Mouse (Mus musculus) lung, embryonic 15.5 days (tissue): ENCODE results near the gene C130074G19Rik. TPM values are rescaled to one million over a fixed set of nuclear protein-coding genes. Genes with fewer than 3 reads are reported as not detected.
A peak's percentile ranks its signal among the peaks of the same experiment; 100 is the strongest.

Source experiments
- ATAC-seq: fragments of 200-750 bp; cut with Nextera tagmentation; 2 replicates; pipeline ENCODE4 v1.8.0; 2017; ENCODE audit warnings: moderate number of reproducible peaks, borderline replicate concordance; ENCODE audit not compliant: low FRiP score, low TSS enrichment; ENCODE audit errors: extremely low read depth
- H3K27ac ChIP-seq: fragments of 300-500 bp; sonication (generic); 2 replicates; pipeline ENCODE4 v1.5.1; 2015; ENCODE audit warnings: moderate library complexity, mild to moderate bottlenecking, inconsistent platforms
- H3K27me3 ChIP-seq: fragments of 300-500 bp; sonication (generic); 2 replicates; pipeline ENCODE4 v1.6.1; 2015; ENCODE audit warnings: inconsistent platforms
- H3K36me3 ChIP-seq: fragments of 300-500 bp; sonication (generic); 2 replicates; pipeline ENCODE4 v1.6.1; 2015; ENCODE audit warnings: inconsistent platforms
- H3K4me1 ChIP-seq: fragments of 300-500 bp; sonication (generic); 2 replicates; pipeline ENCODE4 v1.6.1; 2015; ENCODE audit warnings: inconsistent platforms
- H3K4me2 ChIP-seq: fragments of 300-500 bp; sonication (generic); 2 replicates; pipeline ENCODE4 v1.6.1; 2015; ENCODE audit warnings: inconsistent platforms, mild to moderate bottlenecking, moderate library complexity
- H3K4me3 ChIP-seq: fragments of 300-500 bp; sonication (generic); 2 replicates; pipeline ENCODE4 v1.5.1; 2015; ENCODE audit warnings: mild to moderate bottlenecking, inconsistent platforms
- H3K9ac ChIP-seq: fragments of 300-500 bp; sonication (generic); 2 replicates; pipeline ENCODE4 v1.6.1; 2015; ENCODE audit warnings: inconsistent platforms
- H3K9me3 ChIP-seq: fragments of 300-500 bp; sonication (generic); 2 replicates; pipeline ENCODE4 v1.6.1; 2016; ENCODE audit warnings: inconsistent platforms
- WGBS: fragments of 180-500 bp; shearing (Covaris S2); methylation state at CpG from one replicate; pipeline ENCODE4 v1.1.7; 2015; 5-methylcytosine and 5-hydroxymethylcytosine counted together
- polyA plus RNA-seq: library from polyadenylated mRNA; unstranded; fragments of >200 nt; fragmentation: Nextera tagmentation; extraction: Ambion mirVana; gene quantifications from 2 replicates; pipeline ENCODE4 v1.2.1, GENCODE M21; 2015

C130074G19Rik gene
- polyA plus RNA-seq, 1 experiment from 2014 or later = 2.7 TPM

DNA sequence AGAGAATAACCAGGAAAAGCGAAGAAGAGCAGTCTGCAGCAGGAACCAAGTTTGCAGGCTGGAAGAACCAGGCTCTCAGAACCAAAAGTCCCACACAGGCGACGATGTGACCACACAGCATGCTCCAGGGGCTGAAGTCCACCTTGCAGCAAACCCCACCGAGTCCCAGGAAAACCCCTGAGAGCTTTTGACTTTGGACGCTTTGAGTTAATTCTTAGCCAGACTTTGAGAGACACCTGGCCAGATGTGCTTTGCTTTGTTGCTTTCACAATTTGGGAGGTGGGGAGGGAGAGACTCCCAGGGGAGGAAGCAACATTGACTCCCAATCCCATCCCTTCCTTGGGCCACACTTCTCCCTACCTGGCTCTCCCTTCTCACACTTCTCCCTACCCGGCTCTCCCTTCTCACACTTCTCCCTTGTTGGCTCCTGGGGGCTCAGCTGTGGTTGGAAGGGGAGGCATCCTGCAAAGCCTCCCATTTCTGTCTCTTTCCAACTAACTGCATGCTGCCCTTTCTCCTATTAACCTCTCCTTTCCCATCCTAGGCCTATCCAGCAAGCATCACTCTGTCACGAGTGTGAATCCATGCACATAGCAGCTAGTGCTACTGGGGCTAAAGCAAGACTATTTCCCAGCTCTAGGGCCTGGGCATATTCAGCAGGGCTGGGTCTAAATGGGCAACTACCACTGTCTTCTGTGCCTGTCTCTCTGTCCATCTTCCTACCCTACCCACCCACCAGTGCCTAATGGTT lies 10.8 kb downstream of the C130074G19Rik start:
- no peak overlapping the region for H3K9ac ChIP-seq
- no peak for ATAC-seq
- H3K27me3 ChIP-seq = no peaks in the 10 kb centered on the region

DNA sequence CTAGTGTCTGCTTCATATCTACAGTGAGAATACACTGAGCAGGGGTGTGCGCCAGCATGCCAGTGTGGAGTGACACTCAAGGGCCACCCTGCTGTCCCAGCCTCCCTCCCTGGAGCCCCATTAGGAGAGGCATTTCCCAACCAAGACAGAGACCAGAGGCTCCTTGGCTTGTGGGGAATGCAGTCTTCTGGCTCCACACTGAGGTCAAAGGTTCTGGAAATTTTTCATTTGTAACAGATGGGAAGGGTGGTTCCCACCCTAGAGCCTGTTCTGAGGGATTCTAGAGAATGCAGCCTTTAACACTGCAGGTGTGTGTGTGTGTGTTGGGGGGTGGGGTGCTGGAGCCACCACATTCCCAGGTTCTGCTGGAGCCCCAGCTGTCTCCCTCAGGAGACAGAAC lies 11.5 kb downstream of the C130074G19Rik start:
- no peak; the same call in 1 of the 2 replicates for ATAC-seq
- no peak overlapping the region for H3K27ac ChIP-seq
- WGBS = 59% methylated on average over 1 of the region's 1 CpGs
- H3K4me1 ChIP-seq = peaks cover 15% of the 10 kb centered on the region
- no peak overlapping the region for H3K4me3 ChIP-seq
- H3K4me2 ChIP-seq = no peak overlapping the region
- no peaks in the 10 kb centered on the region for H3K36me3 ChIP-seq
- H3K9me3 ChIP-seq = no peaks in the 10 kb centered on the region
- no peak overlapping the region for H3K9ac ChIP-seq
- H3K27me3 ChIP-seq = no peaks in the 10 kb centered on the region

More for the DNA sequence above, 10.8 kb downstream of the C130074G19Rik start:
- 73% methylated on average over 7 of the region's 7 CpGs for WGBS
- Histone ChIP-seq H3K4me1 (peaks cover 15% of the 10 kb centered on the region), H3K4me2 (no peak overlapping the region), H3K27ac (no peak overlapping the region), H3K9me3 (no peaks in the 10 kb centered on the region), H3K36me3 (no peaks in the 10 kb centered on the region), H3K4me3 (no peak overlapping the region)

DNA sequence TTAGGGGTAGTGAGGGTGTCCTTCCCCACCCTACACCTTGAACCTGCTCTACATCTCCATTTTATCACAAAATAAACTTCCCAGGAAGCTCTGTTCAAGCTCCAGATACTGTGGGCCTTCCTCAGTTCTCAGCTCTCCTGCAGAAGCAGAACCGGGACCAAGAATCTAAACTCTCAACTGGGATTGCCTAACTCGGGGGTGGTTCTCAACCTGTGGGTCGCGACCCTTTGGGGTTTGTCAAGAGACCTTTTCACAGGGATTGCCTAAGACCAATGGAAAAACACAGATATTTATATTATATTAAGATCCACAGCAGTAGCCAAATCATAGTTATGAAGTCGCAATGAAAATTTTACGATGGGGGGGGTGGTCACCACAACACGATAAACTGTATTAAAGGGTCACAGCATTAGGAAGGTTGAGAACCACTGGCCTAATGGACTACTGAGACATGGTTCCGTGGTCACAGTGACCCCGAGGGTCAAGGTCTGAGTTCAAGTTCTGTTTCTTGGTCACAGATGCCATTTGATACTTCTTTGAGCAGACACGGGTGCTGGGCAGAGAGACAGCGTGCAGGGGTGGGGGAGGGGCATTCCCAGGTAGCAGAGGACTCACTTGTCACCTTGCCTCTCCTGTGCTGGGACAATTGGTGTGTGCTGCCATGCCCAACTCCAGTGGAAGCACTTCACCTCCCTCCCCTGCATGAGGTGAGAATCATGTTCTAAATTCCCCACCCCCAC lies 12.2 kb downstream of the C130074G19Rik start:
- WGBS = 74% methylated on average over 11 of the region's 11 CpGs
- no peak for ATAC-seq
- 0 out of 2 replicates have a peak overlapping the region, but pooled peaks have one; percentile 15 for H3K27ac ChIP-seq
- H3K36me3 ChIP-seq = no peaks in the 10 kb centered on the region
- H3K9me3 ChIP-seq = no peaks in the 10 kb centered on the region
- no peaks in the 10 kb centered on the region for H3K27me3 ChIP-seq
- peaks cover 15% of the 10 kb centered on the region for H3K4me1 ChIP-seq
- no peak overlapping the region for H3K4me3 ChIP-seq
- no peak overlapping the region for H3K4me2 ChIP-seq
- no peak overlapping the region for H3K9ac ChIP-seq

DNA sequence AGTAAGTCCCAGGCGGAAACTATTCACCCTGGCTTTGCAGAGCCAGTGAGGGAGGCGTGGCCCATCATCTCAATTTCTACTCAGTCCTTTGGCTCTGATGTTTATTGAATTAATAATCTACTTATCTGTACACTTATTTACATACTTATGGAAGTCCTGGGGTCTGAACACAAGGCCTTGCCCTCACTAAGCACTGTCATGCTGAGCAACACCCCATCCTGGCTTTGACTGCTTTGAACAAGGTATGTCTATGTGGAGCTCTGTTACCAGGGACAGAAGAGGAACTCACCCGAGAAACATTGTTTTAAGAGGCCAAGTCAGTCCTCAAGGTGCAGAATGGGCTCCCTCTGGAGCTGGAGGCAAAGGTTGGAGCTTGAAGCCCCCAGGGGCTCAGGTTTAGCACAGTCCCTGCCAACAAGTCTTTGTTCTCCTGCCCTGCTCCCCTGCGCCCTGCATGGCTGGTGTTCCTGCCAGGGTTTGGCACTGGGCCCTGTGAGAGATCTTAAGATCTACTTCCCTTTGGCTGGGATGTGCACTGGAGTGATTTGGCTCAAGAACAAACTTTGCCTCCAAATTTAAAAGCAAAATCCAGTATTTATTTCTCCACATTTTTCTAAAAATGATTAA lies 13.0 kb downstream of the C130074G19Rik start:
- Histone ChIP-seq H3K27me3 (no peaks in the 10 kb centered on the region), H3K9ac (no peak overlapping the region), H3K4me1 (peaks cover 15% of the 10 kb centered on the region), H3K9me3 (no peaks in the 10 kb centered on the region), H3K4me2 (no peak overlapping the region), H3K4me3 (no peak overlapping the region), H3K36me3 (no peaks in the 10 kb centered on the region), H3K27ac (0 out of 2 replicates have a peak overlapping the region, but pooled peaks have one; percentile 15)
- ATAC-seq = peak; percentile 36; the same call in 1 of the 2 replicates
- 63% methylated on average over 4 of the region's 4 CpGs for WGBS

DNA sequence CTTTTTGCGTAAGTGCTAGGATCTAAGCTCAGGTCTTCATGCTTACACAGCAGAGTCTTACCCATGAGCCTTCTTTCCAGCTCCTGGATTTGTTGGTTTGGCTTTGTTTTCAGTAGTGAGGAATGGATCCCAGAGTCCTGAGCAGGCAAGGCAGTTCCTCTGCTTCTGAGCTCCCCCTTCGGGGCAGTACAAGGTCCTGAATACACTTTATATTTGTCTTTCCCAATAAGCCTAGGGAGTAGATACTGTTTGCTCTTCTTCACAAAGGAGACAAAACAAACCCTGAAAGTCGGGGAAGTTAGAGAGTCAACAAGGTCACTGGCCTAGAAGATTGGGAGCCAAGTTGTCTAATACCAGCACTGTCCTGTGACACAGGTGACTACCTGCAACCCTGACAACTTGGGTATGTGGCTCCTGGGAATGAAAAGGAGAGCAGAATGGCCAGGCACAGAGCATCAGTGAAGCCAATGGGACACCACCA lies 15.3 kb downstream of the C130074G19Rik start:
- Histone ChIP-seq H3K4me3 (no peak overlapping the region), H3K27me3 (no peaks in the 10 kb centered on the region), H3K4me1 (peaks cover 17% of the 10 kb centered on the region), H3K9me3 (no peaks in the 10 kb centered on the region), H3K27ac (no peak overlapping the region), H3K9ac (no peak overlapping the region), H3K36me3 (no peaks in the 10 kb centered on the region), H3K4me2 (no peak overlapping the region)
- WGBS = 78% methylated on average over 3 of the region's 3 CpGs
- ATAC-seq = no peak

DNA sequence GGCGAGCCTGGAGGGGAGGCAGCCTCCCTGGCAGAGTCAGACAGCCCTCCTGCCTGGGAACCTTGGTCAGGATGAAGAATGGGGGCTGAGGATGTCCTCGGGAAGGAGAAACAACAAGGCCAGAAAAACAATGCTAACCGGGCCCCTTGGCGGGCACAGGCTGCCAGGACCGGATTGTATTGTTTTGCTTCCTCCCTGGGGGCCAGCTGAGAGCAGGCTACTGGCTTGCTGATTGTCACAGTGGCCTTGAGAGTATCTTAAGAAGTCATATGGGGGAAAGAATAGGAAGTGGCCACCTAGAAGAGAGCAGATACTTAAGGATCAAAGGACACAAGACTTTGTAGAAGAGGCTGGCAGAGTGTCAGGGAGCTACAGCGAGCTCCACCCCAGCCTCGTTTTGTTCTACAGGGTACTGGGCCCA lies 18.6 kb downstream of the C130074G19Rik start:
- peak; percentile 65 for ATAC-seq
- Histone ChIP-seq H3K9ac (no peak overlapping the region), H3K27me3 (no peaks in the 10 kb centered on the region), H3K9me3 (no peaks in the 10 kb centered on the region), H3K27ac (peak overlapping the region; percentile 81), H3K4me1 (peaks cover 12% of the 10 kb centered on the region; the same call in 1 of the 2 replicates), H3K4me2 (no peak overlapping the region), H3K4me3 (no peak overlapping the region), H3K36me3 (no peaks in the 10 kb centered on the region)
- WGBS = 33% methylated on average over 7 of the region's 7 CpGs

DNA sequence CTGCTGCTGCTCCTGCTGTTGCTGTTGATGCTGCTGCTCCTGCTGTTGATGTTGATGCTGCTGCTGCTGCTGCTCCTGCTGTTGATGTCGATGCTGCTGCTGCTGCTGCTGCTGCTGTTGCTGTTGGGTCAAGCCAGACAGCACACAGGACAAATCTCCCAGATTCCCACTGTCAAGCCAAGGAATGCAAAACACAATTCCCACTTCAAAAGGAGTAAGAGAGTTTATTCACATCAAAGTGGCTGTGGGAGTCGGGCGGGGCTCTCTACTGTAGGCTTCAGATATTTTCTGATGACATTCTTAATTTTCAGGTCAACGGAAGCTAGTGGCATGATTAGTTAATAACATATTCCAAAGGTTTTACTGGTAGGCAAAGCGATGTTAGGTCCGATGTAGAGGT lies 20.4 kb downstream of the C130074G19Rik start:
- Histone ChIP-seq H3K27me3 (no peaks in the 10 kb centered on the region), H3K4me1 (peaks cover 12% of the 10 kb centered on the region; the same call in 1 of the 2 replicates), H3K27ac (no peak overlapping the region), H3K4me3 (no peak overlapping the region), H3K36me3 (no peaks in the 10 kb centered on the region), H3K9me3 (no peaks in the 10 kb centered on the region), H3K9ac (no peak overlapping the region), H3K4me2 (no peak overlapping the region)
- WGBS = 72% methylated on average over 6 of the region's 6 CpGs
- ATAC-seq = no peak

DNA sequence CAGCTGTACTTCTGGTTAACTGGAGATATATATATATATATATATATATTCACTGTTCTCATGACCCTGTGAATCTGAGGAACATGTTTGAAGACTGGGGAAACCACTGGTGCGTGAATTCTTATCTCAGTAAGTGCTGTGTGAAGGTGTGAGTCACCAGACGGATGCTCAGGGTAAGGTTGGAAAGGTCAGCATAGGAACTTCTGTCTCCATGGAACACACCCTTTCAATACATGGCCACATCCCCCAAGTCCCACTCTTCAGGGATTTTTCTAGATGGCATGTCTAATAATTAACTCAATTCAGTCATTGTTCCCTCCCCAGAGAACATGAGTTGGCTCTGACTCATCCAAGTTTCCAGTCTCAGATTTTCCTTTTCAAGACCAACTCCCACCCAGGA lies 21.5 kb downstream of the C130074G19Rik start:
- H3K36me3 ChIP-seq = no peaks in the 10 kb centered on the region
- peaks cover 12% of the 10 kb centered on the region; the same call in 1 of the 2 replicates for H3K4me1 ChIP-seq
- WGBS = 41% methylated on average over 2 of the region's 2 CpGs
- no peak overlapping the region for H3K4me3 ChIP-seq
- no peaks in the 10 kb centered on the region for H3K9me3 ChIP-seq
- H3K4me2 ChIP-seq = no peak overlapping the region
- no peak overlapping the region for H3K9ac ChIP-seq
- H3K27me3 ChIP-seq = no peaks in the 10 kb centered on the region
- H3K27ac ChIP-seq = no peak overlapping the region
- no peak for ATAC-seq

DNA sequence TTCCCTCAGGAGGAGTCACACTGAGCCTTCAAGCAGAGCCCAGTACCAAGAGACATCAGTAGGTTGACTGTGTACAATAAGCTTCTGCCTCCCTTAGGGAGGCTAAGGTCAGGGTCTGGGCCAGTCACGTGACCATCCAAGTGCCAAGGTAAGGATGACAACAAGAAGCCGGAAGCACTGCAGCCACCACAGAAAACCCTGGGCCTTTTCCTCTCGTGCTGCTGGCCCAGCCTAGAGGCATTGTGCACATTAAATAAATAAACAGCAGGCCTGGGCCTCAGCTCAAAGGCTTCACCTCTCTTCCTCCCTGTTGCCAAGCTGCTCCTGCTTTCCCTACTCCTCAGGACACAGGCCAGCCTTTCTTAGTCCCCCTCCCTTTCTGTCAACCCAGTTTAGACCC lies 22.7 kb downstream of the C130074G19Rik start:
- peak; percentile 63 for ATAC-seq
- H3K27ac ChIP-seq = peak overlapping the region; percentile 67

DNA sequence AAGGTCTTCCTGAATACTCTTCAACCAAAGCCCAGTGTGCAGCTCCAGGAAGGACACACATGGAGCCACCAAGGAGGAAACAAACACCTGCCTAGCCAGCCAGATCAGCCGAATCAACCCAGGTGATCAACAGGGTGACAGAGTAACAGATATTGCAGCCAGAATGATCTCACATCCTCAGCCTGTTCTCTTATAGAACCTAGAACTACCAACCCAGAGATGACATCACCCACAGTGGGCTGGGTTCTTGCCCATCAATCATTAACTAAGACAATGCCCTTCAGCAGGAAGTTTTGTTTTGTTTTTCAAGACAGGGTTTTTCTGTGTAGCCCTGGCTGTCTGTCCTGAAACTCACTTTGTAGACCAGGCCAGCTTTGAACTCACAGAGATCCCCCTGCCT lies 24.8 kb downstream of the C130074G19Rik start:
- no peak overlapping the region for H3K4me3 ChIP-seq
- H3K4me1 ChIP-seq = peaks cover 18% of the 10 kb centered on the region
- H3K36me3 ChIP-seq = no peaks in the 10 kb centered on the region
- no peak overlapping the region for H3K4me2 ChIP-seq
- H3K27me3 ChIP-seq = no peaks in the 10 kb centered on the region
- H3K9me3 ChIP-seq = no peaks in the 10 kb centered on the region
- no peak overlapping the region for H3K9ac ChIP-seq
- 79% methylated on average over 1 of the region's 1 CpGs for WGBS
- no peak overlapping the region for H3K27ac ChIP-seq
- ATAC-seq = no peak

More for the DNA sequence above, 22.7 kb downstream of the C130074G19Rik start:
- Histone ChIP-seq H3K9me3 (no peaks in the 10 kb centered on the region), H3K9ac (no peak overlapping the region), H3K4me1 (peaks cover 12% of the 10 kb centered on the region; the same call in 1 of the 2 replicates), H3K27me3 (no peaks in the 10 kb centered on the region), H3K4me3 (no peak overlapping the region), H3K36me3 (no peaks in the 10 kb centered on the region), H3K4me2 (no peak overlapping the region)
- whole genome bisulfite sequencing = 28% methylated on average over 3 of the region's 3 CpGs

DNA sequence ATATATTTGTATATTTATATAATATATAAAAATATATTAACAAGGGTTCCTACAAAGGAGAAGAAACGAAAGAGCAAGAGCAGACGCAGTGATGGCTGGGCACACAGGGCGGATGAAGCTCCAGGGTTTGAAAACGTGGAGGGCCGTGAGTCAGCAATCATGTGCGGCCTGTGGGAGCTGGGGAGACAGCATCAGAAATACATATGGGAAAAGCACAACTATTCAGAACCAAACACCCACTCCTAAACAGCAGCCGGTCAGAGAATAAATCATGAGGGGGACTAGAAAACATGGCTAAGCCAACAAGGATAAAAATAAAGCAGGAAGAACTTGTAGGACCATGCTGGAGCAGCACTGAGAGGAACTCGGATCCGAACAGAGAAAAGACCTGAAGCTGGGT lies 25.8 kb downstream of the C130074G19Rik start:
- Histone ChIP-seq H3K9me3 (no peaks in the 10 kb centered on the region), H3K27ac (no peak overlapping the region)
- no peak for ATAC-seq

More for the DNA sequence above, 25.8 kb downstream of the C130074G19Rik start:
- H3K4me2 ChIP-seq = no peak overlapping the region
- H3K36me3 ChIP-seq = no peaks in the 10 kb centered on the region
- no peaks in the 10 kb centered on the region for H3K27me3 ChIP-seq
- peaks cover 19% of the 10 kb centered on the region for H3K4me1 ChIP-seq
- H3K9ac ChIP-seq = no peak overlapping the region
- 80% methylated on average over 9 of the region's 9 CpGs for WGBS
- no peak overlapping the region for H3K4me3 ChIP-seq
